Mouse (Mus musculus) G1E-ER4 (cell line): ENCODE data around the gene Itgb3bp. TPM values are rescaled to one million over a fixed set of nuclear protein-coding genes. Genes with fewer than 3 reads are reported as not detected.

Experiments used
- GATA1 ChIP-seq: IDR thresholded peaks from one replicate; pipeline ENCODE4 v1.8.0; 2012; ENCODE audit warnings: low read length, inconsistent platforms
- polyA plus RNA-seq: library from polyadenylated mRNA; stranded (reverse); fragments of >175 nt; gene quantifications from 2 replicates; pipeline ENCODE4 v1.2.3, GENCODE M21; 2012

The Itgb3bp gene
- polyA plus RNA-seq, result 0.73 and 0.81 TPM in 2 replicates

- no peak for TF ChIP-seq GATA1
These were observed at the start of gene Itgb3bp for GRCm38 (mm10) chr4:99929613-99930517. Itgb3bp (minus strand) TSS chr4:99929813.

GRCm38 (mm10) chr4:99979326-99979725 lies 49.7 kb upstream of the Itgb3bp start:
- no peak for TF ChIP-seq GATA1

DNA sequence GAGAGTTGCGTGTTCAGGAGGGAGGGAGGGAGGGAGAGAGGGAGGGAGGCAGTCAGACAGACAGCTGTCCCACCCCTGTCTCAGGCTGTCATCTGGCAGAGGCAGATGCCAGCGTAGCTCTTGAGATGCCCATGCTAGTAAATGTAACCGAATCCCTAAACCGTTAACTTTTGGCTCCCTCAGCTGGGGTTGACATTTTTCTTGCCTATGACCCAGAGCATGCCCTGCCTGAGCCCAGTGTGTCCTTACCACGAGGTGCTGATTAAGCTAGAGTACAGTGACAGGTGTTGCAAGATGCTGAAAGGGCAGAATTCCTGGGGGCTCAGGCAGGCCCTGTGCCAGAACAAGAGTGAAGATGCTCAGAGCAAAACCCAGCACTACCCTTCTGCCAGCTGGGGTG lies 44.8 kb upstream of the Itgb3bp start:
- no peak for TF ChIP-seq GATA1

- TF ChIP-seq GATA1, result no peak
These were observed 44.3 kb upstream of the Itgb3bp start for GRCm38 (mm10) chr4:99973931-99974330.

DNA sequence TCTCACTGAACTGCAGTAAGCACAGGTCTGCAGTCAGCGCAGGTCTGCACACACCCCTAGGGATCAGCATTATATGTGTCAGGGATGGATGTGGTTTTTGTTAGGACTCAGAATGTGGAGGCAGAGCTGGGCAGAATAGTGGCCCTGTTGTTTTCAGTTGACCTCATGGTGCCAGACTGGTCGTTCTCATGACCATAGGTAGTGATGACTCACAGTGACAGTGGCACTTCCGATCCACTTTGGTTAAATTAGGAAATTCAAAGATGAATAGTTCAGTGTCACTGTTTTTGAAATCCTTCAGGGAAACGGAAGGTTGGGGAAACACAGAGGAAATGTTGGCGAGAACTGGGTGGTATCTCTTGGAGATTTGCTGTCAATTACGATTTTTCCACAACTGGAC lies 43.3 kb upstream of the Itgb3bp start:
- no peak for TF ChIP-seq GATA1

GRCm38 (mm10) chr4:99970097-99970496 lies 40.5 kb upstream of the Itgb3bp start:
- TF ChIP-seq GATA1, result no peak

DNA sequence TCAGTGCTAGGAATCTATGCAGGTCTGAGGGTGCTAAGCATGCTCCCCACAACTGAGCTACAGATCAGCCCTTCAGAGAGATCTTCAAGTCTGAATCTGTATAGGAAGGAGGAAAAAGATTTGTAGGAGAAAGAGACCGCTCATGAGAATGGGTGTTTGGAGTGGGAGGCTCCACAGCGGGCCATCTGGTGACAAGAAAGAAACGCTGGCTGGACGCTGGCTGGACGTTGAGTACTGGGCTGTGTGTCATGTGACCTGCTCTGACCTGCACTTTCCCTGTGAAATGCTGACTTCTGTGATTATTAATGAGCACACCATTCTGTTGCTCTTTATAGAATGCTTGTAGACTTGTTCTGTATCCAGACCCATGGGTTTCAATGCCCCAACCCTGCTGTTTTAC lies 39.7 kb upstream of the Itgb3bp start:
- TF ChIP-seq GATA1, result no peak

DNA sequence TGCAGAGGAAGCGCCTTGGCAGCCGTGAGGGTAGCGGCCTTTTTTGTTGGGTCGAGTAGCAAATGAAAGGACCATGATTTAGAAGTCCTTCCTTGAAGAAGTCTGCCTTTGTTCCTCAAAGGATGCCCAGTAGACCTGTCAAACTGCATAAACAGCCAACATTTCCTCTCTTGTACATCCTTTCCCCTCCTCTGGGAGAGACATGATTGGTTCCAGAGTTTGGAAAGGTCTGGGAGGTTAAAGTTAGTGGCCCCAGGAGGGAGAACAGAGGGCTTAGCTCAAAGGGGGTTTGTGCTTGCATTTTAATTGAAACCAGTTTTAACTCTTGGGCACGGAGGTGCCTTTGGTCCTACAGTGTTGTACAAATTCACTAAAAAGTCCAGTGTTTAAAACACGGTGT lies 36.9 kb upstream of the Itgb3bp start:
- no peak for TF ChIP-seq GATA1

DNA sequence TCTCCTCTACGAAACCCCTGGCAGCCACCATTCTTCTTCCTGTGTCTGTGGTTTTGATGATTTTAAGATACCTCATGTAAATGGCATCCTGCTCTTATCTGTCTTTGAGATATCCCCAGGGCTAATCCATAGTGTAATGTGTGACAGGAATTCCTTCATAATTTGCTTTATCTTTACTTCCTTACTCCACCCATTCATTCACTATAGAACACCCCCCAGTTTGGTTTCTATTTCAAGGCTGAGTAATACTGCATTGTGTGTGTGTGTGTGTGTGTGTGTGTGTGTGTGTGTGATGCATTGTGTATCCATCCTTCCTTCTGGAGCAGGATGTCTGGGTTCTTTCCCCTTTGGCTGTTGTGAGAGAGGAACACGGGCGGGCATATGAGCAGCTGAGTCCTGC lies 29.7 kb upstream of the Itgb3bp start:
- no peak for TF ChIP-seq GATA1

DNA sequence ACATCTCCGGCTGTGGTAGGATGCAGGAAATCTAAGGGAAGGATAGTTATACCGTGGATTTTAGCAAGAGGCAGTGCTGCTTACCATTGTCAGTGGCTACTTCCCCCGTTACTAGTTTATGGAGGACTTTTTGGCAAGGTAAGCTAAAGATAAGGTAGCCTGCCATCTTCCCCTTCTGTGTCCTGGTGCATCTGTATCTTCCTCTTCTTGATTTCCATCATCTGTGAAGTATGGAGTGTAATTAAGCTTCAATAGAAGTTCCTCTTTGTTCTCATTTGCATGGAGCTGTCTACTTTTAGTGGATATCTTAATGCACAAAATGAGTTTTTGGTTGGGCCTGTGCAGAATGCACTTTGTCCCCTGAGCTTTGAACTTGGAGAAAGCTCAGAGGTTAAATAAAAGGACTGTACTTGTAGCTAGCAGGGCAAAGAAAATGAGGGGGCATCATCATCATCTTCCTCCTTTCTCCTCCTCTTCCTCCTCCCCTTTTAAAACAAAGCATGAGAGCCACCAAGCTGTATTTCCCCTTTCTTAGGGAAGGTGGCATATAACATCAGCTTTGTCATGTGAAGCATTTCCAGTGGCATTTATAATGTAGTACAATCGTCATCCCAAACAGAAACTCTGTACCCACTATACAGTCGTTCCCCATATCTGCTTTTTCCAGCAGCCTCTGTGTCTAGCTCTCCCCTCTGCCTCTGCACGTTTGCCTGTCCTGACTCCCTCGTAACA lies 28.6 kb upstream of the Itgb3bp start:
- TF ChIP-seq GATA1, result no peak

- no peak for TF ChIP-seq GATA1
These were observed 27.6 kb upstream of the Itgb3bp start for GRCm38 (mm10) chr4:99957186-99957585.

DNA sequence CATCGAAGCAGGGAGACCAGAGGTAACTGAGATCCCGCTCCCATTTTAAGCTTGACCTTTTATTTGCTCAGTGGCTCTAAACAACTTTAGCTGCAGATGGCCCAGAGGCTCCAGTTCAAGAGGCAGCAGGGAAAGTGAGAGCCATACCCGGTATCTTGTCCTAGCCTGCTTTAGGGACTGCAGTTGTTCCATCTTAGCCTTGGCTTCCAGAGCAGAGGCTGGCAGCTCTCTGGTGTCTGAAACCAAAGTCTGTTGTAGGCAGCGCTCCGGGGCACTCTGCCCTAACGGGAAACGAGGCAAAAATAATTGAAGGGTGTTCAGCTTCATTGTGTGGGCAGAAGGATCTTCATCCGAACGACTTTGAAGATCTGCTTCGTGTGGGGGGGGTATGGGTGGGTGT lies 25.8 kb upstream of the Itgb3bp start:
- no peak for TF ChIP-seq GATA1

GRCm38 (mm10) chr4:99953904-99954303 lies 24.3 kb upstream of the Itgb3bp start:
- no peak for TF ChIP-seq GATA1

- TF ChIP-seq GATA1, result no peak
These were observed 18.3 kb upstream of the Itgb3bp start for GRCm38 (mm10) chr4:99947896-99948295.

GRCm38 (mm10) chr4:99947192-99947591 lies 17.6 kb upstream of the Itgb3bp start:
- no peak for TF ChIP-seq GATA1

DNA sequence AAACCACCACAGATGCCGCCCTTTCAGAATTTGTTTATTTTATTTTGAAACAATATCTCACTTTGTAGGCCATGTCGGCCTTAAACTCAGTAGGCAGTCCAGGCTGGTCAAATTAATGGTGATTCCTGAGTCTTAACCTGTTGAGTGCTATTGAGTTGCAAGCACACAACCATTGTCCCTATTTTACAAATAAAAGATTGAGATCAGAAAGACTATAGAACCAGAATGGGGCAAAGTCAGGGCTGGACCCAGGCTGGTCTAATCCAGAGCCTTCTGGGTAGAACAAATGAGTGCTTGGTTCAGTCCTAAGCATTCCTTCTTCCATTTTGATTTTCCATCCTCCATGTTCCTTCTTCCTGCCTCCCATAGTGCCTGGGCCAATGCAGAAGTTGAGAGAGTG lies 16.9 kb upstream of the Itgb3bp start:
- TF ChIP-seq GATA1, result no peak

- TF ChIP-seq GATA1, result no peak
These were observed 15.4 kb upstream of the Itgb3bp start for GRCm38 (mm10) chr4:99945011-99945410.
